Mouse (Mus musculus) left cerebral cortex, adult 8-10 months (tissue): ENCODE results near the gene Scyl1. TPM values are rescaled to one million over a fixed set of nuclear protein-coding genes. Genes with fewer than 3 reads are reported as not detected.
A peak's percentile ranks its signal among the peaks of the same experiment; 100 is the strongest.
"Not testable (repeated sequence)": the region's sequence is repeated elsewhere in the genome, so short reads cannot be mapped to it uniquely, and the experiment has no call there.

Experiments
- DNase-seq, 2 experiments: peaks; one replicate each; pipeline ENCODE4 v3.0.0; 2022; ENCODE audit warnings: low spot score in 2 of 2
- total RNA-seq, 4 experiments: library from RNA; stranded (reverse); gene quantifications; 2 replicates each; pipeline ENCODE4 v1.2.4; 2022

Gene Scyl1
- total RNA-seq: 100 to 1,000 TPM in 1 of 4 experiments, 10 to 100 TPM in 3; 88.9 to 100 (median 94.9) TPM

DNA sequence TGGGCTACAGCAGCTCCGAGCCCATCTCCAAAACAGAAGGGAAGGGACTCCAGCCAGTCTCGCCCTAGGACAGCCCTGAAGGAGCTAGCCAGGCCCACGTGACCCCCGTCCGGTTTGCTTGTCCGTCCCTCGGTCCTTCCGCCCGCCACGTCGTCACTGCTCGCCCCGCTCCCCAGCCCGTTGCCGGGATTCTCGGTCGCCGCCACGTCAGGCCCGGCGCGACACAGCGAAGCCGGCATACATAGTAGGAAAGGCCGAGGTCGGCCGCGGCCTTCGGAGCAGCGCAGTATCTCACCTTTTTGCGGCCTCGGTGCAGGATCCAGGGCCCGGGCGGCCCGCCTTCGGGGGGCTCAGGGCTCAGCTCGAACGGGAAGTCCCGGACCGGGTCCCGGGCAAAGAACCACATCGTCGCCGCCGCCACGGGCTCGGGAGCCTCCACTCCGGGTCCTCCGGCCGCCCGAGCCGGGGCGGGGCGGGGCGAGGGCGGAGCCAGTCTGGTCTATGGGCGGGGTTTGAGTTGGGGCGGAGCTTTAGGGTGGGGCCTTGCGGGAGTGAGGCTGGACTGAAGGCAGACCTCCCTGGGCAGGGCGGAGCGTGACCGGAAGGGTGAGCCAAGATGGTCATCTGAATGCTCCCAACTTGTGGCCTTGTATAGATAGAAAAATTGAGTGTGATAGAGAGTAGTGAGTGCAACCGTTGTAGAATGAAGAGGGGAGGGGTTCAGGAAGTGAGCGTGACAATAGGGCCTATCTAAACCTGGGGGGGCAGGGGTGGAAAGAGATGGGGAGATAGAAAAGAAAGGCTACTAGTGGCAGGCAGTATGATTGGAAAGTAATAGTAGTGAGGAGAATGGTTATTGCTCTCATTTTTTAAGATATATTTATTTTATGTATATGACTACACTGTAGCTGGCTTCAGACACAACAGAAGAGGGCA is at the start of gene Scyl1:
TSS of gene Scyl1 (minus strand) at position 495 of the 936 bp plus-strand sequence.
- DNase-seq: peak; percentile 82 to 86

DNA sequence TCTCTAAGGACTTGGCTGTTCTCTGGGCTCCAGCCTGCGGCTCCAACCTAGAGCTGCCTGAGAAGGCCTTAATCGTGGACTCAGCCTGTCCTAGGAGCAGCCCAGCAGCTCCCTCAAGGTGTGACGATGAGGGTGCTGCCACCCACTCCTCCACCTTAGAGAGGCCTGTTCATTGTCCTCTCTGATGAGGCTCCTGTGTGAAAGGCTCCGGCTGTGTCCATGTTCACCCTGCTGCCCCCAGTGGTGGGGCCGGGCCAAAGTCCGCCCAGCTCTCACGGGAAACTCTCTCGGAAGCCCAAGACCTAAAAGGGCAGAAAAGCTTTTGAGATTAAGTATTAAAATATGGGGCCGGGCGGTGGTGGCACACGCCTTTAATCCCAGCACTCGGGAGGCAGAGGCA is 48.3 kb upstream of the Scyl1 start:
- no peak for DNase-seq

DNA sequence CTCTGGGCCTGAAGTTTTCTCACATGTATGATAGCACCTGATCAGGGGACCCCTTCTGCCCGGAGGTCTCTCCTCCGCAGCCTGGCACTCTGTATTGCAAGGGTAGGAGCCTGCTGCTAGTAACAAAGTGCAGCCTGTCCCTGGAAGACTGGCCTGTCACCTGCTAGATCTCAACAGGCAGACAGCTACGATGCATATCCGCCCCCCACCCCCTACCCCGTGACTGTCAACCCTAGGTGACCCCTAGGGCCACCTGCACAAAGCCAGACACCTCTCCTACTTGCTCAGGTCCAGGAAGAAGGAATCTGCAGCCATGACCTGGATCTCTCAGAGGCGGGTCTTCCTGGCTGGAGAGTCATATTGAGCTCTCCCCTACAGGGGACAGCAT is 47.4 kb upstream of the Scyl1 start:
- no peak for DNase-seq

- peak in 1 of 2 experiments; percentile 86 for DNase-seq
Measured at GRCm38 (mm10) chr19:5817703-5818589, 46.7 kb upstream of the Scyl1 start.

DNA sequence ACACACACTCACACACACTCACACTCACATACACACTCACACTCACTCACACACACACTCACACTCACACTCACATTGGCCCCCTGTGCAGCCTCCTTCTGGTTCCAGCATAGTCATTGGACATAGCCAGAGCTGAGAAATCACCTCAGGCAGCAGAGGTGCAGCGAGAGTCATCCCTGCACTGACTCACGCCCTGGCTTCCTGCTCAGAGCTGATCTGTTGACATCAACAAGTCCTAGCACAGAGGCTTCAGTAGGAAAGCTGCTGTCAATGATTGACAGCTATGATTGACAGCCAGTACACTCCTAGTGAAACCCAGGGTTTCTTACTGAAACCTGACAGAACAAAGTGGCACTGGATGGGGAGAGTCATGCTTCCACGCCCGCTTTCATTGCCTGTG is 44.7 kb upstream of the Scyl1 start:
- DNase-seq: no peak

DNA sequence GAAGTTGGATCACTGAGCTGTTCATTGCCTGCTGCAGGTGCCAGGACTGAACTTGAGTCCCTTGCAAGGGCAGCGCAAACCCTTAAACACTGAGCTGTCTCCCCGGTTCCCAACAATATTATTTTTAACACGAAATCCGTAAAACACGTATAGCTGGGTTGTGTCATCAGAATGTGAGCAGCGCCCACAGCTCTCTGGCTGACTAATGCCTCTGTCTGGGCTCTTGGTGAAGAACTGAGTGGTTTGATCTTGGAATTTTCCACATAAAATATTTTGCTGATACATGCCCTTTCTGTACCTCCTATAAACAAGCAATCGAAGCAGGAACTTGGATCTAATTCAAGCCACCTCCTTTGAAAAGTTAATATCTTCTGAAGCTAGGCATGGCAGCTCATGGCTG is 43.8 kb upstream of the Scyl1 start:
- DNase-seq: peak in 1 of 2 experiments; percentile 82

DNA sequence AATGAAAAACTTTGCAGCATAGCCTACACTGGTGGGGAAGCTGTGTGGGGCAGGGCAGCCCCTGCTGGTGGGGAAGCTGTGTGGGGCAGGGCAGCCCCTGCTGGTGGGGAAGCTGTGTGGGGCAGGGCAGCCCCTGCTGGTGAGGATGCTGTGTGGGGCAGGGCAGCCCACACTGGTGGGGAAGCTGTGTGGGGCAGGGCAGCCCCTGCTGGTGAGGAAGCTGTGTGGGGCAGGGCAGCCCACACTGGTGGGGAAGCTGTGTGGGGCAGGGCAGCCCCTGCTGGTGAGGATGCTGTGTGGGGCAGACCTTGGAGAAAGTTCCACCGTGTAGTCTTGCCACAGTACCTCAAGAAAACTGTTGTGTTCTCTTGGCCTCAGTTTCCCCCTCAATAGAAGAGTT is 42.8 kb upstream of the Scyl1 start:
- not testable (repeated sequence) for DNase-seq

DNA sequence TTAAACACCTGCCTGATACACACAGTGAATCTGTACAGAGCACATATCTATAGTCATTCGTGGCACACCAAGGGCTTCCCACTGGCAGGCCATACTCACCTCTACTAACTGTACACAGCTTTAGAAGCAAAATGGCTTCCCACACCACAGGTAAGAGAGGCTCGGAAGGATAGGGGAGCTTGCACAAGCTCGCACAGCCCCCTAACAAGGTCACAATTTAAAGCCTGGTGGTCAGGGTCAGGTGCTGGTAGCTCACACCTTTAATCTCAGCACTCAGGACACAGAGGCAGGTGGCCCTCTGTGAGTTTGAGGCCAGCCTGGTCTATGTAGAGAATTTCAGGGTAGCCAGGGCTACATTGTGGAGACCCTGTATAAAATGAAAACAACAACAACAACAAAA is 42.3 kb upstream of the Scyl1 start:
- no peak for DNase-seq

GRCm38 (mm10) chr19:5811771-5812504 is 40.7 kb upstream of the Scyl1 start:
- DNase-seq: peak in 1 of 2 experiments; percentile 98

DNA sequence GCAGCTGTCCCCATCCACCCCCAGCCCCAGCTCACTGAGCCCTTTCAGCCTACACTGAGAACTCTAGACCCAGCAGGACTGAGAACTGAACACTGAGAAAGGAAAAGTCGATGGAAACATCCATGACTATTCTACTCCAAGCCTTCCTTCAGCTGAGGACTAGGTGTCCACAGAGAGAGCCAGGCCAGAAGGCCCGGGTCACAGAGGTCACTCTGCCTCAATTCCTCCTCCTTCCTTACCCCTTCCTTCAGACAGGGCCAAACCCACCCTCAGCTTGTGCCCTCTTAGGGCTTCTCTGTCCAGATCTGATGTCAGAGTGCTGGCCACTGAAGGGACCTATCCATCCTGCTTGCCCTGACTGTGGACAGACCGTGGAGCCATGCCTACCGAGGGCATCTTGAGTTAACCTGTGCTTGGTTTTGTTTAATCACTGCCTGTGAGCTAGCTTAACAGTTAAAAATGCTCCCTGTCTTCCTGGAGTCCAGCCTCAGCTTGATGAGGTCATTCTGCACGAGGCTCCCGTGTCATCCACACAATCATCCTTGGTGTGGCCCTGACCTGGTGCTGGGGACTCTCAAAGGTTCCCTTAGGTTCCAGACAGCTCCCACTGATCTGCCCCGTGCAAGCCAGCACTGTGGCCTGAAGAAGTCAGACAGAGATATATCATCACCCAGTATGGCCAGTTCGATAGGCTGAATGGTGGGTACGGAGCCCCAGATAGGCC is 39.8 kb upstream of the Scyl1 start:
- no peak for DNase-seq

GRCm38 (mm10) chr19:5810103-5810839 is 39.1 kb upstream of the Scyl1 start:
- peak in 1 of 2 experiments; percentile 77 for DNase-seq

GRCm38 (mm10) chr19:5809712-5810089 is 38.5 kb upstream of the Scyl1 start:
- no peak for DNase-seq

GRCm38 (mm10) chr19:5808955-5809711 is 37.9 kb upstream of the Scyl1 start:
- DNase-seq: no peak

- no peak for DNase-seq
Measured at GRCm38 (mm10) chr19:5807740-5808139, 36.5 kb upstream of the Scyl1 start.

DNA sequence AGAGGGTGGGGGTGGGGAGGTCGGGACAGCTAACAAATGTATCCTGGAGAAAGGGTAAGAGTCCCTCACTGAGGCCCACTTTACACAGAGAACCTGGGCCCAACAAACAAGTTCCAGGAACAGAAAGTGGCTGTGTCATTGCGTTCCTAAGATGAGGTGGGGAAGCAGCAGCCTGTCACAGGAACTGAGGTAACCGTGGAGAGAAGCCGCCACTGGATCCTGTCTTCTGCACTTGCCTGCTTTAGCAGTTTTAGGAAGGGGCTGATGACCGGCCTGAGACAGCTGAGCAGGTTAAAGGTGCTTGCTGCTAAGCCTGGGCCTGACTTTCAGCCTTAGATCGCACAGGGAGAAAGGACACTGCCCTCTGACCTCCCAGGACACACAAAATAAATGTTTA is 35.6 kb upstream of the Scyl1 start:
- DNase-seq: no peak

DNA sequence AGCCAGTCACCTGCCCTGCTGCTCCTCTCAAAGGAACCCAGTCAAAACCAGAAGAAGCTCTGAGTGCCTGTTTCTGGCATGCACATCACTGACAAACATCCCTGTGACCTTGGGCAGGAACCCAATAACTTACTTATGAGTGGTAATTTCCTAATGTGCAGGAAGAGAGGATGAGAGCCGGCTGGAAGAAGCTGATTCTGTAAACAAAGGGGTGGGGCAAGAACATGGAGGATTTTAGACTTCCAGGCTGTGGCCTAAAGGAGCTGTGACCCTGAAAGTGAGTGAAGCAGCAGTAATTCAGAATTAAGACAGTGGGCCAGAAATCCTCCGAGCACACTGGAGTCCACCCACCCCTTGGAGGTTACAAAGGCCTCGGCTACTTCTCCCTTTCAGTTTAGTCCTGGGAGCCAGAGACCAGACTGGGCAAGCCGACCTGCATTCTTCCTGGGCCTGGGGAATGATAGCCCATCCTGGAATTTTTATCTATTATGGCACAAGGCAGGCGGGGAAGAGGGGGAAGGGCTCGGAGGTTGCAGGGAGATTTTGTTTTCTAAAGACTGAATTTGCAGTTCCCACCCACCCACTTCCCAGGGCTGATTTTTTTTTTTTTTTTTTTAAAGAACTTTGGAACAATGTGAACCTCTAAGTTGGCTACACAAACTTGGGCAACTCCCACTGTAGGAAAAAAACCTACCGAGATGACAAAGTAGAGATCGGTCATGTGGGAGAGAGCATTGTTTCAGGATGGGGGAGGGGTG is 35.0 kb upstream of the Scyl1 start:
- DNase-seq: no peak

DNA sequence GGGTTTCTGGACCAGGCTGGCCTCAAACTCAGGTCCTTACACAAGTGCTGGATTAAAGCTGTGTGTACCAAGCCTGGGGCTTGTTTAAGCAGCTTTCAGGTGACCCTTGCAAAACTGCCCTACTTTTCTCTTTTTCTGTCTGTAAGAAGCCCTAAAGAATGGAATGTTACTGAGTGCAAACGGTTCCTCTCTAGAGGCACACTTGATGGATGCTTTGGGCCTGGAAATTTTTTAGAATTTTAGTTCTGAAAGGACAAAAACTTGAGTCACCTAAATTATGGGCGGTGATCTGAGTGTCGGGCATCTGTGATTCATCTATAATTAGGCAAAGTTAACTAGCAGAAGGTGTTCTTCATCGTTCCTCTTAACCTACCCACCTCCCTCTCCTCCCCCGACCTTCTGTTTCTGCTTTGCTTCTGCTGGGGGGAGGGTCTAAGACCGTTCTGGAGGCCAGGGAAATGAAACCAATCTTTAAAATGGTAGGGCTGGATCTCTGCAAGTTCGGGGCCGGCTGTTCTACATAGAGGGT is 33.2 kb upstream of the Scyl1 start:
- peak in 1 of 2 experiments; percentile 78 for DNase-seq

DNA sequence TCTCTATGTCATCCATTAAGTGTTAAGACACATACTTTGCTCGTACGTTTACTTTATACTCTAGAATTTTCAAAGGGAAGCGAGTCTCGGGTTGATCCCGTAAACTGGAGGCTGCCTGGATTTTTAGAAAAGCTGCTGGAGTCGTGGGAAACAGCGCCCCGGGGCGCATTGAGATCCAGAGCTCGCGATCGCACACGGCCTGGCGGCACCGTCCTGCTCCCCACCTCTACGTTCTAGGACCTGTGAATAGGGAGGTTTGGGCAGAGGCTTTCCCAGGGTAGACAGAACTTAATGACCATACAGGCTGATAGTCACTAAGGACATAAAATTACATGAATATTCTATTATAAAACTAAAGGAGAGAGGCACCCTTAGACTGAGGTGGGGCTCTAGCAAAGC is 32.7 kb upstream of the Scyl1 start:
- no peak for DNase-seq
